Mouse (Mus musculus): ENCODE results near the gene Acly. TPM values are rescaled to one million over a fixed set of nuclear protein-coding genes. Genes with fewer than 3 reads are reported as not detected.
A peak's percentile ranks its signal among the peaks of the same experiment; 100 is the strongest.

Gene Acly
- total RNA-seq, 4 experiments from 2014 or later: 121 to 136 (median 128) TPM

GRCm38 (mm10) chr11:100442625-100443024 is 85.2 kb downstream of the Acly start:
- no peak for DNase-seq (ENCODE audit: low spot score in 2 of 2)

GRCm38 (mm10) chr11:100441797-100442196 is 86.0 kb downstream of the Acly start, which contains the start of the genes Nt5c3b and Klhl10:
Gene Nt5c3b (minus strand): TSS chr11:100441808.
Gene Klhl10 (plus strand): TSS chr11:100441917.
- DNase-seq (ENCODE audit: low spot score in 2 of 2): no peak

GRCm38 (mm10) chr11:100440691-100441522 is 86.9 kb downstream of the Acly start:
- peak; percentile 69 to 80 for DNase-seq (ENCODE audit: low spot score in 2 of 2)

GRCm38 (mm10) chr11:100437901-100438300 is 89.9 kb downstream of the Acly start:
- DNase-seq (ENCODE audit: low spot score in 2 of 2): no peak

GRCm38 (mm10) chr11:100435678-100436246 is 92.0 kb downstream of the Acly start:
- DNase-seq (ENCODE audit: low spot score in 2 of 2): no peak

- no peak for DNase-seq (ENCODE audit: low spot score in 2 of 2)
These were observed 95.8 kb downstream of the Acly start for GRCm38 (mm10) chr11:100432002-100432401.

- no peak for DNase-seq (ENCODE audit: low spot score in 2 of 2)
These were observed 97.7 kb downstream of the Acly start for GRCm38 (mm10) chr11:100430052-100430451.

- no peak for DNase-seq (ENCODE audit: low spot score in 2 of 2)
These were observed 99.1 kb downstream of the Acly start for GRCm38 (mm10) chr11:100428612-100429199.

GRCm38 (mm10) chr11:100426820-100427219 is 101.0 kb downstream of the Acly start:
- no peak for DNase-seq (ENCODE audit: low spot score in 2 of 2)

Small RNA genes within 50 kb of the gene (microRNA-seq; reads per million reads assigned to microRNA genes)
- 0 reads per million in 2 experiments for gene Gm27374
- gene Mir7116: 0 to 0.32 reads per million in 2 experiments

Other genes starting within 250 kb of the Acly start
- 100 to 1,000 TPM; 732 to 782 (median 741) TPM for gene Eif1, start 208.1 kb downstream of the Acly start, total RNA-seq (2022)
- gene Gast, start 193.6 kb downstream of the Acly start, total RNA-seq (2022): not detected
- 100 to 1,000 TPM; 164 to 201 (median 183) TPM for gene Hap1, start 171.9 kb downstream of the Acly start, total RNA-seq (2022)
- 10 to 100 TPM; 37.5 to 40.7 (median 39.8) TPM for gene Jup, start 130.2 kb downstream of the Acly start, total RNA-seq (2022)
- gene P3h4, start 113.2 kb downstream of the Acly start, total RNA-seq (2022): 10 to 100 TPM in 2 of 4 experiments, 1 to 10 TPM in 2; 9.3 to 12.4 (median 10.6) TPM
- gene Fkbp10, start 112.3 kb downstream of the Acly start, total RNA-seq (2022): 1 to 10 TPM; 5.3 to 9.2 (median 7.1) TPM
- 10 to 100 TPM; 46.8 to 59.5 (median 50.4) TPM for gene Nt5c3b, start 86.2 kb downstream of the Acly start, total RNA-seq (2022)
- 1 to 10 TPM in 3 of 4 experiments, under 1 TPM in 1; 0.92 to 2.2 (median 1.4) TPM for gene Klhl10, start 86.1 kb downstream of the Acly start, total RNA-seq (2022)
- gene Klhl11, start 55.3 kb downstream of the Acly start, total RNA-seq (2022): 100 to 1,000 TPM in 3 of 4 experiments, 10 to 100 TPM in 1; 97.9 to 121 (median 111) TPM
- gene Ttc25, start 17.6 kb upstream of the Acly start, total RNA-seq (2022): 1 to 10 TPM in 3 of 4 experiments, under 1 TPM in 1; 0.71 to 1.9 (median 1.6) TPM
- 100 to 1,000 TPM; 162 to 216 (median 203) TPM for gene Cnp, start 46.9 kb upstream of the Acly start, total RNA-seq (2022)
- 10 to 100 TPM; 11.7 to 13.4 (median 12.1) TPM for gene Nkiras2, start 91.2 kb upstream of the Acly start, total RNA-seq (2022)
- gene Dnajc7, start 92.2 kb upstream of the Acly start, total RNA-seq (2022): 100 to 1,000 TPM; 255 to 304 (median 273) TPM
- under 1 TPM in 3 of 4 experiments, not detected in 1; 0.16 to 0.41 (median 0.18) TPM for gene Zfp385c, start 164.5 kb upstream of the Acly start, total RNA-seq (2022)
- gene Dhx58, start 176.3 kb upstream of the Acly start, total RNA-seq (2022): 1 to 10 TPM; 2.7 to 5.3 (median 3.4) TPM
- gene Kat2a, start 184.5 kb upstream of the Acly start, total RNA-seq (2022): 10 to 100 TPM; 50.9 to 62.0 (median 58.0) TPM
- not detected for gene Hspb9, start 185.8 kb upstream of the Acly start, total RNA-seq (2022)
- 100 to 1,000 TPM; 134 to 163 (median 148) TPM for gene Rab5c, start 210.2 kb upstream of the Acly start, total RNA-seq (2022)
- gene Kcnh4, start 231.9 kb upstream of the Acly start, total RNA-seq (2022): 1 to 10 TPM; 2.3 to 3.4 (median 2.7) TPM
- gene Hcrt, start 234.9 kb upstream of the Acly start, total RNA-seq (2022): not detected
- gene Ghdc, start 243.0 kb upstream of the Acly start, total RNA-seq (2022): 1 to 10 TPM; 6.2 to 7.7 (median 6.9) TPM

All from layer of hippocampus, adult 8-10 months (tissue).